Mouse (Mus musculus): ENCODE measurements around the gene Meis1.

Gene Meis1

DNA sequence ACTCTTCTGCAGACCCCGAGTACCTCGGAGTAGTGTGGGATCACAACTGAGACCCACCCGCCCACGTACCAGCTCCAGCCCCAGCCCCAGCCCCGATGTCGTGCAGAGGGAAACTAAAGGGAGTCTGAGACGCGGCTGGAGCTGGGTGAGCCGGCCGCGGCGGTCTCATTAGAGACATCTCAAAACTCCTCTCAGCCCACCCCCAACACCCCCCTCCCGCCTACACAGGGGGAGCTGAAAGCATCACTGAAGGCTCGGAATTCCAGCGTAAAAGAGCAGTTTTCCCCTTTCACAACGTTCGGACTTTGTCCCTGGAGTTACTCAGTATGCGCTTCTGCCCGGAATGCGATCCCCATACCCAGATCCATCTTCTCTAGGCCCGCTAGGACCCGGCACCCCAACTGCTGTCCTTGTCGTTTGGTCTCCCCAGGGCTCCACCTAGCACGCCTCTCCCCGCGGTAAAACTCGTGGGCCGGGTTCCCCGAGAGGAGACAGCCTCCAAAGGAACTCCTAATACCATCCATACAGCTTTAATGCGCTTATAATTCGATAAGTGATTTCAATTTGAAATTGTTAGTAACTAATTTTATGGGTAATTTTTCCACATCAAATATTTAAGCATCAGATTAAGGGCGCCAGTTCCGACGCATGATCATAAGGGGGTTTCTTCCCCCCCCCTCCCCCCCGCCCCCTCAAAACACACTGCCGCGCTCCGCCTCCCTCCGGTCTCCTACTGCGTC, 141.7 kb downstream of the Meis1 start:
- 1% methylated on average over 40 of the region's 40 CpGs for WGBS

DNA sequence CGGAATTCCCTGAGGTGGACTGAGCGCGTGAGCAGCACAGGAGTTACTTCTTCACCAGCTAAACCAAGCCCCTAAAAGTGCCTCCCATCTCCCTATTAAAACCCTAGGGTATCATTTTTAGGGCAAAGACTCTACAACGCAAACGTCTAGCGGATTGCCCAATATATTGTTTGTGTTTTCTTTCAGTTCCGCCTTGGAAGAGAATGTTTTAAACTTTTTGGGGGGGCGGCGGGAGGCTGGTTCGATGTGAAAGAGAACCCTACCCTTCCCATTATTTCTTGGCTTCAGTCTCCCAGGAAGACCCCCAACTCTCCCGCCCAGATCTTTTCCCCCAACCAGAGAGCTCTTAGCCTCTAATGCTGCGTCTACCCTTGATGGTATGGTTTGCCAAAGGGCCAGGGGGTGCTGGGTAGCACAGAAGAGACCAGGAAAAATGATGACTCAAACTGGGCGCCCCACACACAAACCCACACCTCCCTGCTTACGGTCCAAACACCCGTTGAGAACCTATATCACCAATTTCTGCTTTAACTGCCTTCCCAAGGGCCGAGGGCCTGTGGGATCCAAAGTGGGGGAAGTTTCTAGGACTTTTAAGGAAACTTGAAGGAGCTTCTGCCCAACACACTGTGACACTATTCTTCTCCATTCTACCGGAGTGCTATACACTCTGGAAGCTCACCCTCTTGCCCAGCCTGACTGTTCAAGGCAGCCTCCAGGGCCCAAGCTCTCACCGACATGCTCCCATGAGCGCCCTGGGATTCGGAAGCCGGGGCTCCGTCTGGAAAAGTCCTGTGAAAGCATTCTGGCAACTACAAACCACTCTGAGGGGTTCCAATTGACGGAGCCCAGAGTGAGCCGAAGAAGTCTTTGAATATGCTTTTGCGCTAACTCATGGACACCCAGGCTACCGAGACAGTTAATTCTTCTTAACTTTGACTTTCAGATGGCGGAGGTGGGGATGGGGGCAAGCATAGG, 142.6 kb downstream of the Meis1 start:
- WGBS = 21% methylated on average over 27 of the region's 27 CpGs

DNA sequence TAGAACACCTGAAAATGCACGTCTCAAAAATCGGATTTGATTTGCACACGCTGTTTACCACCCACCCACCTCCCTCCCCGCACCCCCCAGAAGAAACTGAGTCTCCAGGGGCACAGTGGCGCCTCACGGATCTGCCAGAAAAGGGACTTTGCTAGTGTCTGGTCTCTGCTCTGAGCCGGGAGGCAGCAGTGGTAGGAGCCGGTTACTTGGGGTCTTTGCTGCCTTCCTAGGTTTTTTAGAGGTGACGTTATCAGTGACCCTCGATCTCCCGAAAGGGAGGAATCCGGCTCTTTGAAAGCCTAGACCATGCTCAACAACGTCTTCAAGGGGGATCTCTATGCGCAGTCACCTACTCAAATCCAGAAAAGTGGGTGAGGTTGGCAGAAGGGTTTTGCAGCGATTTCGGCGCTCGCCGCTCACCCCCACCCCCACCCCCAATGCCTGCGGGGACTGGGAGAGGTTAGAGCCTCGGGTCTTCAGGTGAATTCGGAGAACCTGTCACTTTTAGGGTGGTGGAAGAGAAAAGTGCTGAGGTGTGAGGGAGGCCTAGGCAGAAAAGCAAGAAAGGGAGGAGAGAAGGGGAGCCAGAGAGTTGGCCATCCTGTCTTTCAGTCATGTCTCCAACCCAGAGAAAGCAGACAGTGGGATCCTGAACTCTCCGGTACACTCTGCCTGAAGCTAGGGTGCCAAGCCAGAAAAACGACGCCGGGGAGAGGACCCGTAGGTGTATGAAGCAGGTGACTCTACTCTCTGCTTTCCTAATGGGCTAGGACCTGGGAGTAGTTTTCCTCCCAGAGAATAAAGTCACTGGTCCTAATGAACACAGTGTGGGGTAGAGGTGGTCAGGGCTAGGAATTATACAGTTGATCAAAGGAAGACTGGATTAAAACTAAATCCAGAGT, 143.5 kb downstream of the Meis1 start:
- 7% methylated on average over 27 of the region's 27 CpGs for WGBS

DNA sequence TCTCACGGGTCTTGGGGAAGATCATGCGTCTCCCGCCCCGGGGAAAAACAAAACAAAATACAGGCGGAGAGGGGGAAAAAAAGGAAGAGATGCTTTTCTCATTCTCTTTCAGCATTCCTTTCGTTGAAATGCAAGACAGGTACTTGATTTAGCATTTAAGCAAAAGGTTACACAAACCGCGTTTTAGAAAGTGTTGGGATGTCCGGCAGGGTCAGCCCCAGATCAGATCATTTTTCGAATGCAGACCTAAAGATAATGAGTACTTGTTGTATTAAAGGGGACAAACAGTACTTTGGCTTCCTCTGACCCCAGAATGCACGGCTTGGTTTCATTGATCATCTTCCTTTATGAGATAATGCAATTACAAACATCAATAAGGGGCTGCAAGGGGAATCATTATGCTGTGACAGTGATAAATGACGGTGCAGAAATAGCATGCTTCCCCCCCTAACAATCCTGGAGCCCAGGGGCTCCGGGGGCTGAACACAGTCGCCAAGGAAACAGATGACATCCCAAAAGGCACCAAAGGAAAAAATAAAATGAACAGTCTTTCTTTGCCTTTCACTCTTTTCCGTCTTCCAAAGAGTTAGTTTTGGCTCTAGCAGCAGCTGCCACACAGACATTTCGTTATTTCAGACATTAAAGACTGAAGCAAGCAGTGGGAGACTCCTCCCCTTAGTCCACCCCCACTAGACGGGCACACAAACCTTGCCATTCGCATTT, 144.3 kb downstream of the Meis1 start:
- WGBS = 7% methylated on average over 18 of the region's 18 CpGs

DNA sequence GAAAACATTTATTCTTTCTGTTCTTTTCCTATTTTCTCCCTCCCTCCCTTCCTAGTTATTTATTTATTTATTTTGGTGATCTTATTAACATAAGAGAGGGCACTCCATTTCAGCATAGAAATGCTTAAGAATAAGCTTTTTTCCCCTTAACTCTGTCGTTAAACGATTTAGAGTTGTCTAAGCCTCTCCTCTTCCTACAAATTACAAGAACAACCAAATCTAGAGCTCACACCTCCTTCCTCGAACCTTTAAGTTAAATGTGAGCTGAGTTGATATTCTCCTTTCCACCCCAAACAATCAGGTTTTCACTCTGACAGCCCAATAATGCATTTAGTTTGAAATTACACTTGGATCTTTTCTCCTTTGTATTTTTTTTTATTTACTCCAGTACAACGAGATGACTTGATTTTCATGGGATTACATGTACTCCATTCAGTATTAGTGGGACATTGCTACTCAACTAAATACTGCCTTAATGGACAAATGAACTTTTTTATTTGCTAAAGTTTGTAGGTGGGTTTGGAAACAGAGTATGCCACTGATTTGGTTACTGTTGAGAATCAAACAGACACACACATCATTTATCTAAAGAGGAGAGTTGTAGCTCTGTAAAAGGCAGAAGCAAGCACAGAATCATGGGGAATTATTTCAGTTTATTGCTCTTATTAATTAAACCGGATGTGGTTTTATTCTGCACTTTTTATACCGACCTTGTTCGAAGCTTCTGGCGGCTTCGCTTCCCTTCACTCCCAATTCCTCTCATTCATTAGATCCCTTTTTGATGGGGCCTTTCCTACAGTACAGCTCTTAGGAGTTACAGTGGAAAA, 145.1 kb downstream of the Meis1 start:
- 8% methylated on average over 9 of the region's 9 CpGs for WGBS

DNA sequence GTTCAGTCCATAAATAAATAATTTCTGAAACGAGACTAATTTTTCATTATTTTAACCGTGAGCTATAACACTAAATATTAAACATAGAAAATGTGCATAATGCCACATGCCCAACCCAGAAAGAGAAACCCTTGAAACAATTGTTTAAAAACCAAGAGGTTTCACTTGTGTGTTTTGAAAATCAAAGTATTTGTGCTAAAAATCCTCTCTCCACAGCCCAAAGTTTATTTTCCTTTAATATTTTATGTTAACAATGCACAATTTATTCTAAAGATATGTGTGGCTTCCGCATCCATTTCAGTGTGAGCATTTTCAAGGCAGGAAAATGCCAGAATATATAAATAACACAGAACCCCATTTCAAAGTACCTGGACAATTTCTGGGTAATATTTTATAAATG, 146.0 kb downstream of the Meis1 start:
- WGBS = 14% methylated on average over 3 of the region's 3 CpGs

DNA sequence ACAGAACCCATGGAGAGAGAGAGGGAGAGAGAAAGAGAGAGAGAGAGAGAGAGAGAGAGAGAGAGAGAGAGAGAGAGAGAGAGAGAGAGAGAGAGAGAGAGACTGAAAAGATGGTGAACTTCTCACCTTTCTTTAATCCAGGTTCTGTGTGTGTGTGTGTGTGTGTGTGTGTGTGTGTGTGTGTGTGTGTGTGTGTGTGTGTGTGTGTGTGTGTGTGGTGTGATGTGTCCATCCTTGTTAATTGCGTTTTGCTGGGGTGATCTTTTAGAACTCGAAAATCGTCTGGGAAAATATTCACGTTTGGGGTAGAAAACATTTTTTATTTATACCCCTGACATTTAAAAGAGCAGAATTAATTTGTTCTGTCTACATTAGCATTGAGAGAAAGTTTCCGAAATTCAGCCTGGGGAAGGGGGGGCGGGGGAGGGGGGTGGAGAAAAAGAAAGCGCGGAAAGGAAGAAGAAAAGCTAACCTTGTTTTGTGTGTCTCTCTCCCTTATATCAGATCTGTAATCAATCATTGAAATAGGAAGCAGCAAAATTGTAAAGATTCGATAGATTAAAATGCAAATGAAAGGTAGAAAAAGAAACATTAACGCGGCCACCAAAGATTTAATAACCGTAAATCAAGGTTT, 146.6 kb downstream of the Meis1 start:
- 14% methylated on average over 12 of the region's 12 CpGs for WGBS

DNA sequence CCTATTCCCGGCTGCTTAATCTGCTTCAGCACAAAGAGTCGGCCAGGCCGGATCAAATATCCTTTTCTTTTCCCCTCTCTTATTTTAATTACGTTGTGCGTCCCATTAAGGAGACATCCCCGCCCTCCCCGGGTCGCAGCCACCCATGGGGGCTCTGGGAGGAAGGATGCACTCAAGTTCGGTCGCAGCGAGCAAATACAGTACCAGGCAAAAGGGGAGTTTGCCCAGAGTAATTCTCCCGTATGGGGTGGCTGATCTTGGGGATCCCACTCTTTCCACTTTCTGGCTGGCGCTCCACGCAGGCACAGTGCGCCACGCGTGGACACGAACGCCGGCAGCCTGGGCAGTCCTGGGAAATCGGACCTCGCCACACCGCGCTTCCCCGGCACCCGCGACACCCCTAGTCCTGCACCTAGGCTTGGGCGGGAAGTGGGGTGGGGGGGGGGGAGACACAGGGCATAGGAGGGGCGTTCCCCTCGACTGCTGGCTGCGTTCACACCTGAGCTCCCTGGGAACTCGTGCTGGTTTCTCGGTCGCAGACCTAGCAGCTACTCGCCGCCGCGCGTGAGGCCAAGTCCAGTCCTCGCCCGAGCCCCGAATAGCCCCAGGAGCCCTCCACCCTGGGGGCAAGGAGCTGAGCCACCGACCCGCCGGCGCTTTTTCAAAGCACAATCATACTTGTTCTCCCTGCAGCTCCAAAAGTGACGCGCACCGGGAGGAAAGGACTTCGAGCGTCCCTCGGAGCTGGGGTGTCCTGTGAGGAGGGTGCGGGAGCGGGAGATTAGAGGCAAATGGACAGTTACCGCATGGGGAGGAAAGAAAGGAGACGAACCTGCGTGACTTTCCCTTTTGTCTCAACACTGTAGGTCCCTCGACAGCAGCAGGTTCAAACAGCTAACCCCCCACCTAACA, 147.4 kb downstream of the Meis1 start:
- 4% methylated on average over 58 of the region's 58 CpGs for WGBS

DNA sequence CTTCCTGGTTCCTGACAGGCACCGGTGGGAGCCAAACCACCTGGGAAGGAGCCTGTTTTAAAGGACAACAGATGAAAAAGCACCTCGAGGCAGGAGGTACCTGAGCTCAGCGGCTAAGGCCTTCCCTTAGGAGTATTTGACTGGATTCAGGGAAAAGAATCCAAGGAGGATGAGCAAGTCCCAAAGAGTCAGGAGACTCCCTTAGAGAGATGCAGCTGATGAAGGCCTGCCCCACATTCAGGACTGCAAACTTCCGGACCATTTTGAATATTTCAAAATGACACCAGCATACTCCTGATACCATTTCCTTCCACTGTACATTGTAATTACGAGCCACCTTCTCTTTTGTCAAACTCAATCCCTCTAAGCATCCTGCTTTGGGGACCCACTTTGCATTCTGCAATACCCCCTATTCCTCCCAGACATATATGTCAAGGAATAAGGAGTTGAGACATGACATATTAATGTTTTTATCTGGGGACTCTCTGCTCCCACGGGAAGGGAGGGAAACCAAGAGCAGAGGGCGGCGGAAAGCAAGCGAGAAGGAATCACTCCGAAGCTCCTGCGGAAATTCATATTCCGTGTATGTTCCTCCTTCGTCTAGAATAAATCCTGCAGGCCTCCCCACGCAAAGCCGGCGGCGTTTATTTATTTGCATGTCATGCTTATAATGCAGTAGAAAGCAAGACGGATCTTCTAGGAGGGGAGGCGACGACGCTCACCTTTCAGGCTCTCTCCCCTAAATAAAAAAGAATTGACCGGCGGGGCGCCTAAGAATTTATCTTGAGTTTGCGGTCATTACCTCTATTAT, 148.5 kb downstream of the Meis1 start:
- WGBS = 22% methylated on average over 25 of the region's 25 CpGs

DNA sequence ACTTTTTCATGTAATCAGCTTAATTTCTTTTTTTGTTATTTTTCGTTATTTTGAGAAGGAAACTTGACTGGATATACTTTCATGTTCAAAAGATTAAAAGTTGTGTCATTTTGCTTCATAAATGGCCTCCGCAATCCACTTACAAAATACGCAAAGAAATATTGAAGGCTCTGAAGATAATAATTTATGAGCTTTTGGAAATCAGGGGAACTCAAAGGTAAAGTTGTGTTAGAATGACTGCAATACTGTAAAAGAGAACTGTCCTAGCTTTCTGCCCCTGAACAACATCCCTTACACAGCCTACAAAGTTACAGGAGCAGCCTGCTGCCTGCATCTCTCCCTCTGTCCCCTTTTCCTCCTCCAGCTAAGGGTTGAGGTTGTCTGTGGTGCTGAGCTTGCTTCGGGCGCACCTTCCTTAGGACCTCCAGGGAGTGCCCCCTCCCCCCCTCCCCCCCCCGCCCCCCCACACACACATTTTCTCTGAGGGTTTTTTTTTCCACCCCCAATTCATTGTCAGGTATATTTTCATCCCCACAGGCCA, 149.3 kb downstream of the Meis1 start:
- 31% methylated on average over 6 of the region's 6 CpGs for WGBS

DNA sequence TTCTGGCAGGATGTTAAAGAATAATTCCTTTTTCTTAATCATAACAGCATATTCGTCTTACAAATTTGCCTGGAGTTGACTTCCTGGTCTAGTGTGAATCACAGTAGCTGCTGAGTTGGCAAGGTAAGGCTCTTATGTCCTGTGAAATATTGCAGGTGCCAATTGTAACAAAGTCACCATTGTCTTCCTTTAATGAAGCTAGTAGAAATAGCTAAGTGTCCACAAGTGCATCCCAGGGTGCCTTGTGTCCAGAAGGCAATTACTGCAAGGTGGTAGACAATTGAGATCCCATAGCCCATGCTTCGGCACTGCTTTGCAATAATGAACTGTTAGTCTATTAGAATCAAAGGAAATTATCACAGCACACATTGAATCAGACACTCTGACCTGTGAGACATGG, 151.1 kb downstream of the Meis1 start:
- 64% methylated on average over 2 of the region's 2 CpGs for WGBS

DNA sequence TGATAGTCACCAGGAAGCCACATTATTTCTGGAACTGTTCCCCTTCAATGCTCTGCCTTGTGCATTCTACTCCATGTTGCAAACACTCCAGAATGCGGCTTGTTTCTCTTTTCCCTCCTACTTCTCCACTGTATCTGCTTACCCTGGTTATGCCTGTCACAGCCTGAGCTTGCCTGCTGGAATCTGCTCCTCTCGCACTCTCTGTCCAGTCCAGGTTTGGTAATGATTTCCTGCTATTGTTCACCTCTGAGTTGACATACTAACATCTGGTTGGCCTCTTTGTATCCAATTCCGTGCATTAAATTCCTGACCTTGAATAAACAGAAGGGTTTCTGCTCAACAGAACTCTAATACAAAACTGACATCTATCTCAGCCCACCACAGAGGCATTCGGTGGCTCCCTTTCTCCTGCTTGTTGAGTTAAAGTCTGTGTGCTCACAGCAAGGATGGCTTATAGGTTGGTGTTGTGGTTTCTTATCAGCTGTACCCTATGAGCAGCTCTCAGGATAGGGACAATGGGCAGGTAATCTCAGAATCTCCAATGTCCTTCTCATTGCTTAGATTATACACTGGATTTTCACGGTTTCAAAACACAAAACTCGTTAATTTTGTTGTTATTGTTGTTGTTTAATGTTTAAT, 152.5 kb downstream of the Meis1 start:
- WGBS = 71% methylated on average over 6 of the region's 6 CpGs

DNA sequence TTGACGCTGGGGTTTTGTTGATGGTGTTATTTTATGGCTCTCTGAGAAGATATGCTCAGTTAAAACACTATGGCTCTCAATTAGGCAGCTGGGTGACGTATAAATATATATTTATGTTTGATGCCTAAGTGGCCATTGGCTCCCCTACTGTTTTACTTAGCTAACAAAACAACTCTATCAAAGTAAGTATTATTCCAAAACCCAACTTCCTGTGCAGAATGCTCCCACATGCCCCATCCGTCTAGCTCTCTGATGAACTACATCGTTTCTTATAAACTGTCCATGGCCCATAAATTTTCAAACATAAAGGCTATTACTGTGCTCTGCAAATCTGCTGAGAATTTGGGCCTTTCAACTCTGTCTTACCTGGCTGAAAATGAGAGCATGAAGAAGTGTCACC, 168.0 kb downstream of the Meis1 start:
- WGBS = 84% methylated on average over 4 of the region's 4 CpGs

DNA sequence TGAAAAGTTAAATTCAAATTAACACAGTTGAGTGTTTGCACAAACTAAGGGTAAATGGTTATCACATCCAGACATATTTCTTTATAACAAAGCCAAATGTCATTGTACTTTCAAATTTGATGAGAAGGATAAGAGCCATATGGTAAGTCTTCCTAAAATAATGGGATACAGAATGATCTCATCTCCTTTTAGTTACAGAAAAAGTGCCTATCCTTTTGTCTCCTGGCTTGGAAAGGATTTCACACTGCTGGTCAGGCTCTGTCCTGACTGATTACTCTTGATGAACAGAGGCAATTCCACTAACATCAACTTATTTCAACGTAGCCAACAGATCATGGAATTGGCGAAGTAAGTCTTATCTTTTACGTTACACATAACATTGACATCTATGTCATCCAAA, 171.1 kb downstream of the Meis1 start:
- WGBS = 94% methylated on average over 3 of the region's 3 CpGs

DNA sequence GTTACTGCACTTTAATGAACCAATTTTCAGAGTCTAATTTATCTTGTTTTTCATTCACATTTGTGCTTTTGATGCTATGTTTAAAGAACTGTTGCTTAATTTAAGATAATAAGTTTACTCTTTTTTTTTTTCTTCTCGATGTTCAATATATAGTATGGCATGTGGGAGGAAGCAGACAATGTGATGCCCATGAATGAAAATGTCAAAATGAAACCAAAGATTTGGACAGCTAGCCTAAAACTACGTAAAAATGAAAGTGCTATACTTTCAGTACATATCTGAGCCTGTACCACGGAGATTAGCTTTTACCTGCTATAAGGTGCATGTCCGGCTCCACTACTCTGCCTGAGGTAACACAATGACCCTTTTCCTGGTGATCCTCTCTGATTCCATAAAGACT, 172.3 kb downstream of the Meis1 start:
- 84% methylated on average over 4 of the region's 4 CpGs for WGBS

DNA sequence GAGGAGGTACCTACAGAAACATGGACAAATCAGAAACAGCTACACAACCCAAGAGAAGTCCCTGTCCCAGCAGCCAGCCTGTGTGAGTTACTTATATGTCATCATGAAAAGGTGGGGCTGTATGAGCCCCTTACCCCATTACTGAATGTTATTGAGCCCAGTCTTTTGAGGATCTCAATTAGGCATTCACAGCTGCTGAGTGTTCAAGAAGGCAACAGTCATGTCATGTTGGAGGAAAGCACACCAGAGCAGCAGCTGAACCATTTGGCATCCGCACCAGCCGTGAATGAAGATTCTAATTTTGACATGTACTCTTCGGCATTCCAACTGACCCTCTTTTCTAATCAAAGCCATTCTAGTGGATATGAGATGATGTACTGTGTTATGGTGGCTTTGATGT, 172.9 kb downstream of the Meis1 start:
- 77% methylated on average over 3 of the region's 3 CpGs for WGBS

DNA sequence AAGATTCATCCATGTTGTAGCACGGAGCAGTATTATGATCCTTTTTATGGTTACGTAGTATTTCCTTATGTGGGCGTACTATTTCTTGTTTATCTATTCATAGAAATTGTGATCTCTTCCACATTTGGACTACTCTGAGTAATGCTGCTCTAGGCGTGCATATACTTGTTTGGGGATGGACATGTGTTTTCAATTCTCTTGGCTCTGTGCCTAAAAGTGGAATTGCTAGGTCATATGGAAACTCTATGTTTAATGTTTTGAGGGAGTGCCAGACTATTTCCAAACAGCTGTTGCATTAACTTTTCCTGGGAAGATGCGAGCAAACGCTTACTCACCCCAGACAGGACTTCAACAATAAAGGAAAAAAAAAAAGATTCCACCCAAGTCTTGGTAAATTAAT, 173.3 kb downstream of the Meis1 start:
- WGBS = 87% methylated on average over 6 of the region's 6 CpGs

All from cerebral cortex, adult 2 months (tissue).